Mouse (Mus musculus): ENCODE data around the gene Ftl1.

DNA sequence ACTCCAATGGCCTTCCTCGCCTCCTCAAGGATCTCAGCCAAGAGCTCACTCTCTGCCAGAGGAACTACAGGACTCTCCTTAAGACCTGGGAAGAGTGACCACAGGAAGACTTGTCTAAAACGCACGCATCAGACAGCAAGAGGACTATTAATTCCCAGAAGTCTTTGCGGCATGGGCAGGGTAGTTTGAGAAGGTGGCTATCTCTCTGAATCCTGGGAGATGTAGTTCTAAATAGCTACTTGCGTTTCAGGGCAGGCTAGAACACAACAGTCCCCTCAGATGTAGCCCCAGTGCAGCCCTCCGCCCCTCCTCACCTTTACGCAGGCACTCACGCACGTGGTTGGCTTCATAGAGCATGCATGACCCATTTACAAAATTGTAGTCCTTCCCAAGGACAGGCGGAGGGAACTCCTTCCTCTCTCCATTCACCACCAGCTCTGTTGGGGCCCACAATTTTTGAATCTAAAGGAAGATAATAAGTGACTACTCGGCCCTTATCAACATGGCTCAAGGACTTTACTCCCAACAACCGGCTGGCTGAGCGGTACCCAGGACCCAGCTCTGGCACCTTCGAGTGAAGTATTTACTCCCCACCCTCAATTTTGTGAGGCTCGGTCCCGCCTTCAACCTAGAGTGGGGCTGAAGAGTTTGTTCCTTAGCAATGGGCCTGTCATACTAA is 15.7 kb upstream of the Ftl1 start:
- TF ChIP-seq MAFK (IDR thresholded peaks at IDR 0.05; ENCODE audit: insufficient read depth, low read depth, low read length) (no peak), CHD2 (IDR thresholded peaks at IDR 0.05; ENCODE audit: low read depth, low read length) (no peak), HCFC1 (IDR thresholded peaks at IDR 0.05; ENCODE audit: borderline replicate concordance, insufficient read depth, low read length) (peak; percentile 93), ZNF384 (IDR thresholded peaks at IDR 0.05; ENCODE audit: low read depth, low read length) (no peak), ZC3H11A (IDR thresholded peaks at IDR 0.05; ENCODE audit: borderline replicate concordance, low read depth, low read length) (no peak)
